Mouse (Mus musculus) lung, embryonic 14.5 days (tissue): ENCODE measurements around the gene Tet1. TPM values are rescaled to one million over a fixed set of nuclear protein-coding genes. Genes with fewer than 3 reads are reported as not detected.

Experiments
- ATAC-seq: fragments of 200-750 bp; cut with Nextera tagmentation; 2 replicates; pipeline ENCODE4 v1.8.0; 2017; ENCODE audit warnings: mild to moderate bottlenecking, moderate TSS enrichment, moderate library complexity; ENCODE audit not compliant: insufficient read depth
- DNase-seq: peaks from one replicate; pipeline ENCODE4 v3.0.0-alpha.2; 2015
- H3K27ac ChIP-seq: fragments of 300-500 bp; sonication (generic); 2 replicates; pipeline ENCODE4 v1.5.1; 2014; ENCODE audit warnings: low read depth, mild to moderate bottlenecking, moderate library complexity
- H3K27me3 ChIP-seq: fragments of 300-500 bp; sonication (generic); 2 replicates; pipeline ENCODE4 v1.6.1; 2014; ENCODE audit warnings: low read length, control low read depth; ENCODE audit not compliant: insufficient read depth
- H3K36me3 ChIP-seq: fragments of 300-500 bp; sonication (generic); 2 replicates; pipeline ENCODE4 v1.6.1; 2014; ENCODE audit warnings: control low read depth; ENCODE audit not compliant: insufficient read depth
- H3K4me1 ChIP-seq: fragments of 300-500 bp; sonication (generic); 2 replicates; pipeline ENCODE4 v1.6.1; 2014; ENCODE audit warnings: antibody characterized with exemption, control low read depth; ENCODE audit not compliant: insufficient read depth
- H3K4me2 ChIP-seq: fragments of 300-500 bp; sonication (generic); 2 replicates; pipeline ENCODE4 v1.6.1; 2014; ENCODE audit warnings: mild to moderate bottlenecking
- H3K4me3 ChIP-seq: fragments of 300-500 bp; sonication (generic); 2 replicates; pipeline ENCODE4 v1.5.1; 2014; ENCODE audit warnings: low read depth, low read length
- H3K9ac ChIP-seq: fragments of 300-500 bp; sonication (generic); 2 replicates; pipeline ENCODE4 v1.6.1; 2014
- H3K9me3 ChIP-seq: fragments of 300-500 bp; sonication (generic); 2 replicates; pipeline ENCODE4 v1.6.1; 2016; ENCODE audit warnings: low read depth, low read length, control low read depth
- CTCF ChIP-seq: IDR thresholded peaks from 2 replicates; pipeline ENCODE4 v1.5.1; 2016; ENCODE audit warnings: antibody characterized with exemption, low read depth
- WGBS: fragments of 180-500 bp; shearing (Covaris S2); extraction: QIAGEN DNeasy Blood & Tissue Kit; methylation state at CpG from one replicate; pipeline ENCODE4 v1.1.7; 2014; 5-methylcytosine and 5-hydroxymethylcytosine counted together
- polyA plus RNA-seq: library from polyadenylated mRNA; unstranded; fragments of >200 nt; fragmentation: Nextera tagmentation; extraction: Ambion mirVana; gene quantifications from 2 replicates; pipeline ENCODE4 v1.2.1, GENCODE M21; 2014

Tet1 gene
- polyA plus RNA-seq, 1 experiment from 2014 or later: 34.8 TPM

- H3K4me1 ChIP-seq: no peaks in the 10 kb centered on the region
- H3K27me3 ChIP-seq: no peaks in the 10 kb centered on the region
- no peak for TF ChIP-seq CTCF
- H3K4me2 ChIP-seq: no peak overlapping the region
- no peak overlapping the region for H3K4me3 ChIP-seq
- H3K27ac ChIP-seq: no peak overlapping the region
- no peak for ATAC-seq
- no peak for DNase-seq
- no peak overlapping the region for H3K9ac ChIP-seq
- H3K9me3 ChIP-seq: no peaks in the 10 kb centered on the region
- peaks cover 17% of the 10 kb centered on the region; the same call in 1 of the 2 replicates for H3K36me3 ChIP-seq
- 71% methylated on average over 9 of the region's 9 CpGs for WGBS
Observed at GRCm38 (mm10) chr10:62832783-62833182, 76.0 kb downstream of the Tet1 start.

DNA sequence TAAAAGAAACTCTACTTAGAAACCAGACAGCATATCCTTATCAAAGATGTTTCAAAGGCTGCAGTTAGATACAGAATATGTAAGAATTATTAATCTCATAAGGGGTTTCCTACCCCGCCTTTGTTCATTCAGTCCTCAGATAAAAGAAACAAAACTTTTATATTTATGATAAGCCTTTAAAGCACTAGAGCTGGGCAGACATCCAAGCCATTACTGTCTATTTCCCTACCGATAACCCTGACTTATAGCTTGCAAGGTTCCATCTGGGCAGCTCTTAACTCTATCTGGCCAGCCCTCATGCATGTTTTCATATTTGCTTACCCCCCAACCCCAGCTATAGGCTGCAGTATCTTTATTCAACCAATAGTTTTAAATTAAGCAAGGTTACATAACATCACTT is 77.2 kb downstream of the Tet1 start:
- H3K27ac ChIP-seq: no peak overlapping the region
- H3K27me3 ChIP-seq: no peaks in the 10 kb centered on the region
- ATAC-seq (no peak), DNase-seq (peak; percentile 67)
- H3K4me2 ChIP-seq: no peak overlapping the region
- no peak overlapping the region for H3K9ac ChIP-seq
- H3K4me3 ChIP-seq: no peak overlapping the region
- H3K4me1 ChIP-seq: no peaks in the 10 kb centered on the region
- no peaks in the 10 kb centered on the region for H3K9me3 ChIP-seq
- TF ChIP-seq CTCF: no peak
- WGBS: 47% methylated on average over 2 of the region's 2 CpGs
- peaks cover 11% of the 10 kb centered on the region; the same call in 1 of the 2 replicates for H3K36me3 ChIP-seq

GRCm38 (mm10) chr10:62824474-62824873 is 84.3 kb downstream of the Tet1 start:
- H3K9me3 ChIP-seq: no peaks in the 10 kb centered on the region
- H3K36me3 ChIP-seq: peaks cover 12% of the 10 kb centered on the region; the same call in 1 of the 2 replicates
- ATAC-seq (no peak), DNase-seq (no peak)
- no peaks in the 10 kb centered on the region for H3K27me3 ChIP-seq
- no peak overlapping the region for H3K27ac ChIP-seq
- no peak for TF ChIP-seq CTCF
- 81% methylated on average over 8 of the region's 8 CpGs for WGBS
- H3K4me3 ChIP-seq: no peak overlapping the region
- H3K4me2 ChIP-seq: no peak overlapping the region
- no peak overlapping the region for H3K9ac ChIP-seq
- H3K4me1 ChIP-seq: no peaks in the 10 kb centered on the region

GRCm38 (mm10) chr10:62823431-62823830 is 85.4 kb downstream of the Tet1 start:
- Histone ChIP-seq H3K4me2 (no peak overlapping the region), H3K27me3 (no peaks in the 10 kb centered on the region), H3K4me1 (no peaks in the 10 kb centered on the region), H3K36me3 (peaks cover 21% of the 10 kb centered on the region; the same call in 1 of the 2 replicates), H3K4me3 (no peak overlapping the region), H3K9ac (no peak overlapping the region), H3K27ac (no peak overlapping the region), H3K9me3 (no peaks in the 10 kb centered on the region)
- 72% methylated on average over 4 of the region's 4 CpGs for WGBS
- TF ChIP-seq CTCF: no peak
- ATAC-seq: no peak
- no peak for DNase-seq

GRCm38 (mm10) chr10:62810010-62810409 is 98.8 kb downstream of the Tet1 start:
- WGBS: 76% methylated on average over 4 of the region's 4 CpGs
- no peaks in the 10 kb centered on the region for H3K9me3 ChIP-seq
- H3K4me1 ChIP-seq: no peaks in the 10 kb centered on the region
- no peak for ATAC-seq
- peak; percentile 29; the same call in 1 of the 2 replicates for TF ChIP-seq CTCF
- H3K4me3 ChIP-seq: no peak overlapping the region
- H3K4me2 ChIP-seq: no peak overlapping the region
- no peak overlapping the region for H3K27ac ChIP-seq
- no peak for DNase-seq
- no peaks in the 10 kb centered on the region for H3K27me3 ChIP-seq
- no peak overlapping the region for H3K9ac ChIP-seq
- H3K36me3 ChIP-seq: peaks cover 34% of the 10 kb centered on the region

DNA sequence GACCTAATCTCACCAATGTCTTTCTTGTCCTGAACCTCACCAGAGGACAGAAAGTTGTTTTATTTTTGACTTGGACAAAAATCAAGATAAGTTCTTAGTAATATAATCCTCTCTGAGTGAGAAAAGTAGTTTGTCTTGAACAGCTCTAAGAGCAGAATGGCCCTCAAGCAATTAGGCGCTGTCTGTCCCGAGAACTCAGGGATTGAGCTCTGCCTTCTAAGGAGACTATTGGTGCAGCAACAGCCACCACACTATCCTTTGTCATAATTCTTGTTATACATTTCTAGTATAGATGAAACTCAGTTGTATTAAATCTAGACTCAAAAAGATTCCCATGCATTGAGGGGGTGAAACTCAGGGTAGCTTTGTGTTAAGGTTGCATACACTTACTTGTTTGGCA is 100.0 kb downstream of the Tet1 start:
- Histone ChIP-seq H3K4me1 (no peaks in the 10 kb centered on the region), H3K27ac (no peak overlapping the region), H3K36me3 (peaks cover 22% of the 10 kb centered on the region), H3K27me3 (no peaks in the 10 kb centered on the region), H3K4me3 (no peak overlapping the region), H3K9ac (no peak overlapping the region), H3K4me2 (no peak overlapping the region), H3K9me3 (no peaks in the 10 kb centered on the region)
- no peak for TF ChIP-seq CTCF
- ATAC-seq (no peak), DNase-seq (no peak)
- WGBS: 95% methylated on average over 2 of the region's 2 CpGs

GRCm38 (mm10) chr10:62808316-62808715 is 100.5 kb downstream of the Tet1 start:
- no peak for TF ChIP-seq CTCF
- WGBS: 87% methylated on average over 7 of the region's 7 CpGs
- no peaks in the 10 kb centered on the region for H3K27me3 ChIP-seq

GRCm38 (mm10) chr10:62804106-62804505 is 104.7 kb downstream of the Tet1 start:
- ATAC-seq (no peak), DNase-seq (no peak)
- no peaks in the 10 kb centered on the region for H3K27me3 ChIP-seq
- H3K9me3 ChIP-seq: no peaks in the 10 kb centered on the region
- H3K36me3 ChIP-seq: no peaks in the 10 kb centered on the region
- peak; percentile 35; the same call in 1 of the 2 replicates for TF ChIP-seq CTCF
- no peak overlapping the region for H3K4me3 ChIP-seq
- H3K4me1 ChIP-seq: no peaks in the 10 kb centered on the region
- H3K27ac ChIP-seq: no peak overlapping the region
- WGBS: 77% methylated on average over 2 of the region's 2 CpGs
- no peak overlapping the region for H3K4me2 ChIP-seq
- H3K9ac ChIP-seq: no peak overlapping the region

More at GRCm38 (mm10) chr10:62808316-62808715, 100.5 kb downstream of the Tet1 start:
- Histone ChIP-seq H3K36me3 (peaks cover 18% of the 10 kb centered on the region), H3K4me1 (no peaks in the 10 kb centered on the region), H3K9ac (no peak overlapping the region), H3K4me3 (no peak overlapping the region), H3K9me3 (no peaks in the 10 kb centered on the region), H3K4me2 (no peak overlapping the region), H3K27ac (no peak overlapping the region)
- ATAC-seq (no peak), DNase-seq (no peak)
